Mouse (Mus musculus) spleen, adult 2 months (tissue): ENCODE results near the gene Gpsm2.
"Not testable (repeated sequence)": the region's sequence is repeated elsewhere in the genome, so short reads cannot be mapped to it uniquely, and the experiment has no call there.

Experiments
- CTCF ChIP-seq: fragments of 200-500 bp; IDR thresholded peaks from 2 replicates; pipeline ENCODE4 v1.5.1; 2011; ENCODE audit warnings: mild to moderate bottlenecking, inconsistent platforms; ENCODE audit not compliant: insufficient read depth, insufficient read length, insufficient replicate concordance; ENCODE audit errors: extremely low read depth
- POLR2A ChIP-seq: fragments of 200-500 bp; IDR thresholded peaks from 2 replicates; pipeline ENCODE4 v1.6.1; 2011; ENCODE audit warnings: low read depth, low read length, inconsistent platforms

- not testable (repeated sequence) for TF ChIP-seq POLR2A, CTCF
Measured at GRCm38 (mm10) chr3:108647681-108648080, 74.4 kb downstream of the Gpsm2 start.
